Mouse (Mus musculus) forebrain, embryonic 15.5 days (tissue): ENCODE results near the gene Thrsp. TPM values are rescaled to one million over a fixed set of nuclear protein-coding genes. Genes with fewer than 3 reads are reported as not detected.

Source experiments
- ATAC-seq: fragments of 200-750 bp; cut with Nextera tagmentation; replicated peaks from 2 replicates; pipeline ENCODE4 v1.8.0; 2017; ENCODE audit warnings: mild to moderate bottlenecking, moderate TSS enrichment, moderate library complexity
- H3K27ac ChIP-seq: fragments of 300-500 bp; sonication (generic); replicated peaks from 2 replicates; pipeline ENCODE4 v1.5.1; 2015; ENCODE audit warnings: mild to moderate bottlenecking, inconsistent platforms
- H3K27me3 ChIP-seq: fragments of 300-500 bp; sonication (generic); 2 replicates; pipeline ENCODE4 v1.6.1; 2015; ENCODE audit warnings: inconsistent platforms
- H3K36me3 ChIP-seq: fragments of 300-500 bp; sonication (generic); 2 replicates; pipeline ENCODE4 v1.6.1; 2015; ENCODE audit warnings: mild to moderate bottlenecking, inconsistent platforms
- H3K4me1 ChIP-seq: fragments of 300-500 bp; sonication (generic); 2 replicates; pipeline ENCODE4 v1.6.1; 2015; ENCODE audit warnings: inconsistent platforms
- H3K4me2 ChIP-seq: fragments of 300-500 bp; sonication (generic); replicated peaks from 2 replicates; pipeline ENCODE4 v1.6.1; 2015; ENCODE audit warnings: mild to moderate bottlenecking, inconsistent platforms
- H3K4me3 ChIP-seq: fragments of 300-500 bp; sonication (generic); 2 replicates; pipeline ENCODE4 v1.5.1; 2015; ENCODE audit warnings: mild to moderate bottlenecking, inconsistent platforms
- H3K9ac ChIP-seq: fragments of 300-500 bp; sonication (generic); replicated peaks from 2 replicates; pipeline ENCODE4 v1.6.1; 2015; ENCODE audit warnings: mild to moderate bottlenecking, inconsistent platforms
- H3K9me3 ChIP-seq: fragments of 300-500 bp; sonication (generic); 2 replicates; pipeline ENCODE4 v1.6.1; 2016; ENCODE audit warnings: inconsistent platforms
- WGBS: fragments of 180-500 bp; shearing (Covaris S2); methylation state at CpG from one replicate; pipeline ENCODE4 v1.1.7; 2015; ENCODE audit warnings: mixed read lengths; 5-methylcytosine and 5-hydroxymethylcytosine counted together
- polyA plus RNA-seq: library from polyadenylated mRNA; unstranded; fragments of >200 nt; fragmentation: Nextera tagmentation; extraction: Ambion mirVana; gene quantifications from 2 replicates; pipeline ENCODE4 v1.2.1, GENCODE M21; 2015

Gene Thrsp
- polyA plus RNA-seq, 1 experiment from 2014 or later, result 5.6 TPM

- ATAC-seq, result peak; percentile 53
- Histone ChIP-seq H3K4me3 (no peak overlapping the region), H3K9ac (no peak overlapping the region), H3K27me3 (no peaks in the 10 kb centered on the region), H3K4me1 (peaks cover 33% of the 10 kb centered on the region), H3K36me3 (no peaks in the 10 kb centered on the region), H3K4me2 (0 out of 2 replicates have a peak overlapping the region, but pooled peaks have one; percentile 5), H3K9me3 (no peaks in the 10 kb centered on the region), H3K27ac (peak overlapping the region; percentile 80)
- 1% methylated on average over 5 of the region's 5 CpGs for WGBS
These were observed 12.2 kb upstream of the Thrsp start for GRCm38 (mm10) chr7:97429705-97430104.

- 0 out of 2 replicates have a peak, but pooled peaks have one; percentile 20 for ATAC-seq
- WGBS, result 60% methylated on average over 5 of the region's 5 CpGs
These were observed 10.4 kb upstream of the Thrsp start for GRCm38 (mm10) chr7:97427778-97428420.

GRCm38 (mm10) chr7:97427296-97427695, 9.8 kb upstream of the Thrsp start:
- Histone ChIP-seq H3K9me3 (no peaks in the 10 kb centered on the region), H3K4me2 (no peak overlapping the region), H3K27ac (no peak overlapping the region; the same call in 1 of the 2 replicates), H3K27me3 (no peaks in the 10 kb centered on the region), H3K4me1 (peaks cover 27% of the 10 kb centered on the region), H3K4me3 (no peak overlapping the region), H3K36me3 (no peaks in the 10 kb centered on the region), H3K9ac (no peak overlapping the region)
- no peak for ATAC-seq
- WGBS, result 77% methylated on average over 6 of the region's 6 CpGs

More at GRCm38 (mm10) chr7:97427778-97428420, 10.4 kb upstream of the Thrsp start:
- H3K4me1 ChIP-seq, result peaks cover 27% of the 10 kb centered on the region
- no peaks in the 10 kb centered on the region for H3K9me3 ChIP-seq
- H3K36me3 ChIP-seq, result no peaks in the 10 kb centered on the region
- H3K9ac ChIP-seq, result no peak overlapping the region
- no peaks in the 10 kb centered on the region for H3K27me3 ChIP-seq
- no peak overlapping the region for H3K4me3 ChIP-seq
- H3K4me2 ChIP-seq, result no peak overlapping the region
- H3K27ac ChIP-seq, result peak overlapping the region; percentile 61; the same call in 1 of the 2 replicates

DNA sequence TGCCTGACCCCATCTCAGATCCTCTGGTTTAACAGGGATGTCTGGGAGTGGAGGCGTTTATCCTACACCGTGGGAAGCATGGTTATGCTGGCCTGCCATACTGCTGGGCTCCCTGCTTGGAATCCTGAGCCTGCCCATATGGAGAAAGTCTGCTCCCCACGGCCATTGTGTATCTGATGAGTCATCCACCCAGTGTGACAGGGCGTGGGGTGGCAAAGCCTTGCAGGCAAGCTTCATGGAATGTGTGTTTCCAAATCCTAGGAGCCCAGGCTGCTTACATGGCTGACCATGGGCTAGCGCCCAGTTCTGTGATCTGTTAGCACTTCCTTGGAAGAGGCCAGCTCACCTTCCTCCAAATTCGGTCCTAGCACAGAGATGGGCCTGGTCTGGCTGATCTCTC, 9.0 kb upstream of the Thrsp start:
- Histone ChIP-seq H3K4me2 (no peak overlapping the region), H3K9me3 (no peaks in the 10 kb centered on the region), H3K4me1 (peaks cover 27% of the 10 kb centered on the region), H3K27ac (no peak overlapping the region), H3K27me3 (no peaks in the 10 kb centered on the region), H3K36me3 (no peaks in the 10 kb centered on the region), H3K9ac (no peak overlapping the region), H3K4me3 (no peak overlapping the region)
- WGBS, result 68% methylated on average over 6 of the region's 6 CpGs
- ATAC-seq, result no peak

GRCm38 (mm10) chr7:97424621-97425245, 7.2 kb upstream of the Thrsp start:
- WGBS, result 9% methylated on average over 12 of the region's 12 CpGs
- H3K4me2 ChIP-seq, result no peak overlapping the region
- no peaks in the 10 kb centered on the region for H3K27me3 ChIP-seq
- no peaks in the 10 kb centered on the region for H3K36me3 ChIP-seq
- peak; percentile 86 for ATAC-seq
- no peak overlapping the region for H3K4me3 ChIP-seq
- peak overlapping the region; percentile 44 for H3K27ac ChIP-seq
- H3K9ac ChIP-seq, result no peak overlapping the region
- H3K4me1 ChIP-seq, result peaks cover 30% of the 10 kb centered on the region
- H3K9me3 ChIP-seq, result no peaks in the 10 kb centered on the region

DNA sequence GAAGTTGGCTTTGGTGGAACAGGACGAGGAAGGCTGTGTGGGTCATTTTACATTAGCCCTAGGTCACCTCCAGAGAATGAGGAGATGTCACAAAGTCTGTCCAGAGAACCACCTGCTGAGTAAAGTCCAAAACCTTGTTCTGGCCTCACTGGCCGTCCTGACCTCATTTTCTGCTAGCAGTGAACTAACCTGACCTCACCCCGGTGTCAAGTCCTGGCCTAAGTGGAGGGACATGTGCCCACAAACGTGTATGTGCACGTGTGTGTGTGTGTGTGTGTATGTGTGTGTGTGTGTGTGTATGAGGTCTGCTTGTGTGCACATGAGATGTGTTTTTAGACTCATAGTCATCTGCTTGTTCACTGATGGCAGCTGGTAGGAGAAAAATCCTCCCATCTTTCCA, 6.2 kb upstream of the Thrsp start:
- Histone ChIP-seq H3K9ac (no peak overlapping the region), H3K36me3 (no peaks in the 10 kb centered on the region), H3K27me3 (no peaks in the 10 kb centered on the region), H3K9me3 (no peaks in the 10 kb centered on the region), H3K27ac (no peak overlapping the region), H3K4me3 (no peak overlapping the region), H3K4me1 (peaks cover 21% of the 10 kb centered on the region), H3K4me2 (no peak overlapping the region)
- 60% methylated on average over 5 of the region's 5 CpGs for WGBS
- ATAC-seq, result no peak

DNA sequence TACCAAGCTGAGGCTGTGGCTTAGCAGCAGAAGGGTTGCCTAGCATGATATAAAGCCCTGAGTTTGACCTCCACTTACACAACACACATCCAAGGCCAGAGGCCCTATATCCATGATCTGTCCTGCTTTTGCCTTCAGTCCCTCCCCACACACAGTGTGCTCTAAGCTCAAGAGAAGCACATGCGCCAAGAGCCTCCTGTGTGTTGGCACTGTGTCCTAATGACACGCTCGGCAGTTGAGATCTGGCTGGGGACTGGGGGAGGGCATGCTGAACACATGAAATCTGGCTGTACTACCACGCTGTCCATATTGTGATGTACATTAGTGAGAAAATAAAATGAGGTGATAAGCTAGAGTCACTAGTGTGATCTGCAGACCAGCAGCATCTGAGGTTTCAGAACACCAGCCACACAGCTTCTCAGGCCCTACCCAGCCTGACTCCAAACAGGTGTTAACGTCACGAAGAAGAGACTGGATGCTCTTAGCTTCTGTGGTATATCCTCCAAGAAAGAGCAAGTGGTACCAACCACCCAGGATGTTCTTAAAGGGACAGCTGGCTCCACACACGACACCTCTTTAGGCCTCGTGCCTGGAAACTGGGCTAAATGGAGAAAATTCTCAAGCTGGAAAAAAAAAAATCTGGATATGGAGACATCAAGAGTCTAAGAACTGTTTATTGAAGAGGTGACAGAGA, 3.6 kb upstream of the Thrsp start:
- H3K4me2 ChIP-seq, result no peak overlapping the region
- H3K36me3 ChIP-seq, result no peaks in the 10 kb centered on the region
- H3K27me3 ChIP-seq, result no peaks in the 10 kb centered on the region
- no peak overlapping the region for H3K4me3 ChIP-seq
- H3K4me1 ChIP-seq, result peaks cover 23% of the 10 kb centered on the region
- no peak overlapping the region for H3K9ac ChIP-seq
- 63% methylated on average over 8 of the region's 8 CpGs for WGBS
- H3K27ac ChIP-seq, result no peak overlapping the region
- no peaks in the 10 kb centered on the region for H3K9me3 ChIP-seq
- ATAC-seq, result no peak; the same call in 1 of the 2 replicates

- Histone ChIP-seq H3K27ac (no peak overlapping the region), H3K9ac (no peak overlapping the region), H3K36me3 (no peaks in the 10 kb centered on the region), H3K27me3 (no peaks in the 10 kb centered on the region), H3K9me3 (no peaks in the 10 kb centered on the region), H3K4me1 (peaks cover 23% of the 10 kb centered on the region), H3K4me3 (no peak overlapping the region), H3K4me2 (no peak overlapping the region)
- 95% methylated on average over 1 of the region's 1 CpGs for WGBS
- ATAC-seq, result no peak
These were observed 2.9 kb upstream of the Thrsp start for GRCm38 (mm10) chr7:97420406-97420805.

DNA sequence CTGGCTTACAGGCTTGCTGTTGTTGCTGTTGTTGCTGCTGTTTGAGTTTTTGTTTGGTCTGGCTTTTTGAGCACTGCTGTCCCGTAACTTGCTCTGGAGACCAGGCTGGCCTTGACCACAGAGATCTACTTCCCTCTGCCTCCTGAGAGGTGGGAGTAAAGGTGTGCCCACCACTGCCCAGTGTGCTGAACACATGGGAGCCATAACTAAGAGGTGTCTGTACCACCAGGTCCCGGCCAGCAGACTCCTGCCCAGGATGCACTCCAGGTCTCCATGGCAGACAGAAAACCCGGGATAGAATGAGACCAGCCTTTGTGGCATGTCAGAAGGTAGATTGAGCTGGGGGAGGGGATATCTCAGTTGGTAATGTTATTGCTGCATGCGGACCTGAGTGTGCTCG, 1.6 kb upstream of the Thrsp start:
- Histone ChIP-seq H3K4me3 (no peak overlapping the region), H3K27ac (no peak overlapping the region), H3K27me3 (no peaks in the 10 kb centered on the region), H3K36me3 (no peaks in the 10 kb centered on the region), H3K9ac (no peak overlapping the region), H3K4me2 (no peak overlapping the region), H3K9me3 (no peaks in the 10 kb centered on the region), H3K4me1 (peaks cover 18% of the 10 kb centered on the region)
- ATAC-seq, result no peak
- 82% methylated on average over 5 of the region's 5 CpGs for WGBS

GRCm38 (mm10) chr7:97418717-97419116, 1.2 kb upstream of the Thrsp start:
- peaks cover 18% of the 10 kb centered on the region for H3K4me1 ChIP-seq
- ATAC-seq, result no peak
- WGBS, result 74% methylated on average over 5 of the region's 5 CpGs
- no peaks in the 10 kb centered on the region for H3K27me3 ChIP-seq
- no peak overlapping the region for H3K27ac ChIP-seq
- no peak overlapping the region for H3K4me3 ChIP-seq
- H3K9ac ChIP-seq, result no peak overlapping the region
- no peak overlapping the region for H3K4me2 ChIP-seq
- H3K36me3 ChIP-seq, result no peaks in the 10 kb centered on the region
- H3K9me3 ChIP-seq, result no peaks in the 10 kb centered on the region

DNA sequence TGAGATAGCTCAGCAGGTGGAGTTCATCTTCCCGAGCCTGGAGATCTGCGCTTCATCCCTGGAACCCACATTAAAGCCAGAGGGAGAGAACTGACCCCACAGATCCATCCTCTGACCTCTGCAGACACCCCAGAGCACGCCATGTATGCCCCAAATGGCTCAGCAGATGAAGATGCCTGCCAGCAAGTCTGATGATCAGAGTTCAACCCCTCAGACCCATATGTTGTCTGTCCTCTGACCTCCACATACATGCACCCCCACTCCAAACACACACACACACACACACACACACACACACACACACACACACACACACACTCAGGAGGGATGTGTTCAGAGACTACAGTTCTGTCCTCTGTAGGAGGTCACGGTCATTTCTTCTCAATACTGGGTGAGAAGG, 1.1 kb downstream of the Thrsp start:
- Histone ChIP-seq H3K27me3 (no peaks in the 10 kb centered on the region), H3K4me3 (no peak overlapping the region), H3K9ac (no peak overlapping the region), H3K9me3 (no peaks in the 10 kb centered on the region), H3K4me2 (no peak overlapping the region), H3K4me1 (peaks cover 18% of the 10 kb centered on the region), H3K36me3 (peaks cover 9% of the 10 kb centered on the region), H3K27ac (no peak overlapping the region)
- 95% methylated on average over 4 of the region's 4 CpGs for WGBS
- no peak for ATAC-seq

- H3K27ac ChIP-seq, result no peak overlapping the region
- no peaks in the 10 kb centered on the region for H3K27me3 ChIP-seq
- H3K4me3 ChIP-seq, result no peak overlapping the region
- ATAC-seq, result no peak
- WGBS, result 61% methylated on average over 9 of the region's 9 CpGs
- peaks cover 9% of the 10 kb centered on the region for H3K4me1 ChIP-seq
- no peak overlapping the region for H3K9ac ChIP-seq
- H3K4me2 ChIP-seq, result no peak overlapping the region
- peaks cover 19% of the 10 kb centered on the region for H3K36me3 ChIP-seq
- H3K9me3 ChIP-seq, result no peaks in the 10 kb centered on the region
These were observed 2.4 kb downstream of the Thrsp start for GRCm38 (mm10) chr7:97414915-97415687.
